Mouse (Mus musculus) hindbrain, embryonic 11.5 days (tissue): Measurements from ENCODE around the gene Npas3. TPM values are rescaled to one million over a fixed set of nuclear protein-coding genes. Genes with fewer than 3 reads are reported as not detected.

Experiments used
- ATAC-seq: fragments of 200-750 bp; cut with Nextera tagmentation; 2 replicates; pipeline ENCODE4 v1.8.0; 2017; ENCODE audit warnings: mild to moderate bottlenecking, moderate TSS enrichment, moderate library complexity; ENCODE audit not compliant: low FRiP score
- DNase-seq: peaks from one replicate; pipeline ENCODE4 v3.0.0-alpha.2; 2015; ENCODE audit warnings: low spot score
- H3K27ac ChIP-seq: fragments of 300-500 bp; sonication (generic); 2 replicates; pipeline ENCODE4 v1.5.1; 2014; ENCODE audit warnings: mild to moderate bottlenecking, low read depth, low read length
- H3K27me3 ChIP-seq: fragments of 300-500 bp; sonication (generic); 2 replicates; pipeline ENCODE4 v1.6.1; 2014; ENCODE audit warnings: mild to moderate bottlenecking, low read length, moderate library complexity, mixed read lengths; ENCODE audit not compliant: control insufficient read depth, insufficient read depth
- H3K36me3 ChIP-seq: fragments of 300-500 bp; sonication (generic); 2 replicates; pipeline ENCODE4 v1.6.1; 2014; ENCODE audit warnings: mild to moderate bottlenecking, low read length, moderate library complexity, mixed read lengths; ENCODE audit not compliant: control insufficient read depth, insufficient read depth
- H3K4me1 ChIP-seq: fragments of 300-500 bp; sonication (generic); replicated peaks from 2 replicates; pipeline ENCODE4 v1.6.1; 2014; ENCODE audit warnings: low read length, mixed read lengths; ENCODE audit not compliant: control insufficient read depth, insufficient read depth
- H3K4me2 ChIP-seq: fragments of 300-500 bp; sonication (generic); replicated peaks from 2 replicates; pipeline ENCODE4 v1.6.1; 2014; ENCODE audit warnings: mild to moderate bottlenecking, low read depth, low read length
- H3K4me3 ChIP-seq: fragments of 300-500 bp; sonication (generic); 2 replicates; pipeline ENCODE4 v1.5.1; 2014; ENCODE audit warnings: low read depth, low read length
- H3K9ac ChIP-seq: fragments of 300-500 bp; sonication (generic); 2 replicates; pipeline ENCODE4 v1.6.1; 2014; ENCODE audit warnings: low read depth, low read length
- H3K9me3 ChIP-seq: fragments of 300-500 bp; sonication (generic); 2 replicates; pipeline ENCODE4 v1.6.1; 2016; ENCODE audit warnings: low read length; ENCODE audit not compliant: control insufficient read depth
- WGBS: fragments of 180-500 bp; shearing (Covaris S2); extraction: QIAGEN DNeasy Blood & Tissue Kit; methylation state at CpG from one replicate; pipeline ENCODE4 v1.1.7; 2014; 5-methylcytosine and 5-hydroxymethylcytosine counted together
- polyA plus RNA-seq: library from polyadenylated mRNA; unstranded; fragments of >200 nt; fragmentation: Nextera tagmentation; extraction: Ambion mirVana; gene quantifications from 2 replicates; pipeline ENCODE4 v1.2.1, GENCODE M21; 2014

Npas3 gene
- polyA plus RNA-seq, 1 experiment from 2014 or later = 19.7 TPM

DNA sequence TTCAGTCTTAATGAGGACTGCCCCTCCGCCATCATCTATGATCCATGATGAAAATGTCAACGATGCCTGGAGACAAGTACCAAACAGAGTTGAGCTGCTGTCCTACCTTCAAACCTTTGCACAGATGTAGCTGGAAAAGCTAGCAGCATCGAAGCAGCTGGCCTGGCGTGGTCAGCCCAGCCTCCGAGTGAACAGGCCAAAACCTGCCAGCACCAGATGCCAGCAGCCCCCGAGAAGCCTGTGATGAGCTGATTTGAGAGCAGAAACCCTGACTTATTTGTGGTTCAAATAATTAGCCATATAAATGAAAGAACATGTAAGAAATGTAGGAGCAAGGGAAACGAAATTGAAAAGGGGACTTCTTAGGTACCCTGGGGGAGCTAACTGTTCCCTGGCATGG lies 473.7 kb downstream of the Npas3 start:
- Histone ChIP-seq H3K4me3 (no peak overlapping the region), H3K27me3 (no peaks in the 10 kb centered on the region), H3K36me3 (no peaks in the 10 kb centered on the region), H3K4me2 (no peak overlapping the region), H3K27ac (no peak overlapping the region), H3K9me3 (no peaks in the 10 kb centered on the region), H3K9ac (no peak overlapping the region), H3K4me1 (no peaks in the 10 kb centered on the region)
- ATAC-seq (no peak), DNase-seq (no peak)
- 93% methylated on average over 7 of the region's 7 CpGs for WGBS

DNA sequence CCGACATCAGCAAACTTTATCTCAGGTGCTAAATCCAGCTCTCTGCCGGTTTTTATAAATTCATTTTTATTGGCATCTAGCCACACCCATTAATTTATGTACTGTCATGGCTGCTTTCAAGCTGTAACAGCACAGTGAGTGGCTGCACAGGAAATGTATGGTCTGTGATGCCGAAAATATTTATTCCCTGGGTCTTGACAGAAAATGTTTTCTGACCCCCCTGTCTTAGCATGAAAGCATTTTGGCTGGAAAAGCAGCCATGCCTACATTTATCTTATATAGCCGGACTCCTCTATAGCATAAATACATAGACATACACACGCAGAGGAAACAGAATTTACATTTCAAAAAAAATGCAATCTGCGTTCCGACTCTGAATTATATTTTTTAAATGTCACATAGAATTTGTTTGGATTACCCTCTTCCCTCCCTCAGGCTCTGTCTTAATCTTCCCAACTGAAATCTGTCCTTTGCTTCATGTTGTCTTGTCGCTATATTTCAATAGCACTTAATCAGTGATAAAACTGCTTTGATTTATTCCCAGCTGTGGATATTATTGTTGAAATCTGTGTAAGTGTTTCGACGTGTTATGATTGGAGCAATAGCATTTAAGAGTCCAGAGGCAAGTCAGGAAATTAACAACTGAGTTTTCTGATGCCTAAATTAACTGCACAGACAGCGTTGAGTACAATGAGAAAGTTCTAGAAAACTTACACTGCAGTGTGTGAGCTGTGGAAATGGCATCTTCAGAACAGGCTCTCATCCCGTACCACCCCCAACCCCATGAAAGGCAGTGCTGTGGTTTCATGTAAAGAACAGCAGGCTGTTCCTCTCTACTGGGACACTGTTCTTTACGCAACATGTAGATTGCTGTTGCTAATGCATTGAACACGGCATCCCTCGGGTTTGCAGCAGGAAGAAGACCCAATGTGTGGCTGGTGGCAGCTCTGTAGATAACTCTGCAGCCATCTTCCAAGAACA lies 474.5 kb downstream of the Npas3 start:
- Histone ChIP-seq H3K4me2 (no peak overlapping the region), H3K4me1 (no peaks in the 10 kb centered on the region), H3K9me3 (no peaks in the 10 kb centered on the region), H3K9ac (no peak overlapping the region), H3K36me3 (no peaks in the 10 kb centered on the region), H3K27ac (no peak overlapping the region), H3K4me3 (no peak overlapping the region), H3K27me3 (no peaks in the 10 kb centered on the region)
- 93% methylated on average over 15 of the region's 15 CpGs for WGBS
- ATAC-seq (no peak), DNase-seq (no peak)

DNA sequence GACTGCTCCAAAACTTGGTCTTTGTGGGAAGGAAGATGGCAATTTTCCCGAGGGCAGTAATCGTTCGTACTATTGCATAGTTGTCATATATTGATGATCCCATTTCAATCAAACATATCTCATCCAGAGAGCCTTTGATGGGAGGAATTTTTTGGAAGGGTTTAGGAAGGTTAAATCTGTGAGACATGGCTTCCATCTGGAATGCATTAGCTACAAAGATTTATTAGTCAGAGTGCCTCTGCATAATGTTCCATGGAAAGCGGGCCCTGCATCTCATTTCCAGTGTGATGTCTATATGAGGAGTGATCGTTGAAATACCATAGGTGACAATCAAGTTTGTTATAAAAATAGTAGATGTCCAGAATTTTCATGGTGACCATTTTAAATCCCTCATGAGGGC lies 480.8 kb downstream of the Npas3 start:
- ATAC-seq (no peak), DNase-seq (no peak)
- WGBS = 79% methylated on average over 5 of the region's 5 CpGs
- Histone ChIP-seq H3K27ac (no peak overlapping the region), H3K4me1 (no peaks in the 10 kb centered on the region), H3K9ac (no peak overlapping the region), H3K9me3 (no peaks in the 10 kb centered on the region), H3K4me2 (no peak overlapping the region), H3K27me3 (no peaks in the 10 kb centered on the region), H3K36me3 (no peaks in the 10 kb centered on the region), H3K4me3 (no peak overlapping the region)

DNA sequence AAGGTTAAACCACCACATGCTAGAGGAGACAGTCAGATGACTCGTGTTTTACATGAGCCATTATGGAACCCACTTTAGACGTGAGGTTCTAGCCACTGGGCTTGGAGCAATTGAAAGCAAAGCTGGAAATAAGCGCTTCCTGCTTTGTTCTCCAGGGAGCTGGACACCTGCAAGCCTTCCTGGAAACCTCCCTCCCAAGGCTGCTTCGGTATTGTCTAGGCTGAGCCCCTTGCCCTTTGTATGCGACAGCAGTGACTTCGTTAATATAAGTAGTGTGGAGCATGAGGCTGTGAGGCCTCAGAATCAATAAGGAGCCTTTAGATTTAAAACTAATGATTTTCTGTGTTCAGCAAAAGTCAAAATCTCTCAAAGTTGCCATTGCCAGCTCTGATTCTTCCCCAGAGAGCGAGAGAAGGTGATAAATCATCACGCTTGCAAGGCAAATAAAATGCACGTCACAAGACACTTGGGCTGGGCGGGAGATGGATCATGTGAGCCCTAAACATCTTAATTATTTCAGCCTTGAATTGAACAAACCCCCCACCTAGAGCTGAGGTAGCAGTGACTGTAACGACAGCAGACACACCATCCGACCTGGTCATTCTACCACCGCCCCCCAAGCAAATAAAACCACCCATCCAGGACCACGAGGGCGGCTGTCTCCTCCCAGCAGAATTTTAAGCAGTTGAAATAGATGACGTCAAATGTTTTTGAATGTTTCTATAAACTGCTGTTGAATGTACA lies 490.2 kb downstream of the Npas3 start:
- WGBS = 49% methylated on average over 16 of the region's 16 CpGs
- Histone ChIP-seq H3K4me1 (peaks cover 4% of the 10 kb centered on the region; the same call in 1 of the 2 replicates), H3K27ac (no peak overlapping the region), H3K4me2 (no peak overlapping the region), H3K27me3 (no peaks in the 10 kb centered on the region), H3K9me3 (no peaks in the 10 kb centered on the region), H3K4me3 (no peak overlapping the region), H3K9ac (no peak overlapping the region), H3K36me3 (no peaks in the 10 kb centered on the region)
- DNase-seq = peak; percentile 16
- no peak; the same call in 1 of the 2 replicates for ATAC-seq

DNA sequence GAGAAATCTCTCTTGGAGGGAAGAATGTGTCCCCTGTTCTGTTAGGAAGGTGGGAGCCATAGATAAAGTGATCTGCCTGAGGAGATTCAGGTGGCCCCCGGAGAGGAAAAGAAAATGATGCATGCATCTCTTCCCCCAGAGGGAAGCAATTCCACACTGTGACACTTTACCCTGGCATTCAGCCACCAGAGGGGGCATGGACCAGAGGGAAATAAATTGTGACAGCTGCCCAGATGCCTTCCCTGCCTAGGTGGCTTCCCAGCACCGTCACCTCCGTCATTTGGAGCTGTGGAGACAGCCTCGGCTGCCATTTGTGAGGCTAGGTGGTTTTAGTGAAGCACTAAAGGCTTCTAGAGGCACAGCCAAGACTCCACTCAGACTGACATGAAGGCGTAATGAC lies 498.2 kb downstream of the Npas3 start:
- Histone ChIP-seq H3K4me1 (no peaks in the 10 kb centered on the region), H3K27ac (no peak overlapping the region), H3K9me3 (no peaks in the 10 kb centered on the region), H3K9ac (no peak overlapping the region), H3K36me3 (no peaks in the 10 kb centered on the region), H3K4me3 (no peak overlapping the region), H3K27me3 (no peaks in the 10 kb centered on the region), H3K4me2 (no peak overlapping the region)
- no peak for ATAC-seq
- WGBS = 77% methylated on average over 5 of the region's 5 CpGs
- DNase-seq = no peak

DNA sequence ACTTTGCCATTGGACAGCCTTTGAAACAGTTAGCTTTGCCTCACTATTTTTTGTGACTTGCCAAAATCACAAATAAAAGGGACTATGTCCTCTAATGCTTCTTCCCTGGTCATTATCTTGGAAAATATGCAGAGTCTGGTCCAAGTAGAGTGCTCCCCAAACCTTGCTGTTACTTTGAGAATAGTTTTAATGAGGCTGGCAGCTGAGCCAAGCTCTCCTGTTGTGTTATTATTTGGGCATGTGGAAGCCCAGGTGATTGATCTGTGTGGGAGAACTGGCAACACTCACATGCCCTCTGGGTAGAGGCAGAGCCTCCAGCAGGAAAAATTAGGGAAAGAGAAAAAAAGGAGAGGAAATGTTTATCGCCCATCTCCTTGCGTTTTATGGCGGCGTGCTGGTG lies 500.9 kb downstream of the Npas3 start:
- WGBS = 84% methylated on average over 4 of the region's 4 CpGs
- Histone ChIP-seq H3K27ac (no peak overlapping the region), H3K4me2 (no peak overlapping the region), H3K36me3 (no peaks in the 10 kb centered on the region), H3K4me1 (no peaks in the 10 kb centered on the region), H3K9me3 (no peaks in the 10 kb centered on the region), H3K9ac (no peak overlapping the region), H3K27me3 (no peaks in the 10 kb centered on the region), H3K4me3 (no peak overlapping the region)
- ATAC-seq (no peak), DNase-seq (no peak)

DNA sequence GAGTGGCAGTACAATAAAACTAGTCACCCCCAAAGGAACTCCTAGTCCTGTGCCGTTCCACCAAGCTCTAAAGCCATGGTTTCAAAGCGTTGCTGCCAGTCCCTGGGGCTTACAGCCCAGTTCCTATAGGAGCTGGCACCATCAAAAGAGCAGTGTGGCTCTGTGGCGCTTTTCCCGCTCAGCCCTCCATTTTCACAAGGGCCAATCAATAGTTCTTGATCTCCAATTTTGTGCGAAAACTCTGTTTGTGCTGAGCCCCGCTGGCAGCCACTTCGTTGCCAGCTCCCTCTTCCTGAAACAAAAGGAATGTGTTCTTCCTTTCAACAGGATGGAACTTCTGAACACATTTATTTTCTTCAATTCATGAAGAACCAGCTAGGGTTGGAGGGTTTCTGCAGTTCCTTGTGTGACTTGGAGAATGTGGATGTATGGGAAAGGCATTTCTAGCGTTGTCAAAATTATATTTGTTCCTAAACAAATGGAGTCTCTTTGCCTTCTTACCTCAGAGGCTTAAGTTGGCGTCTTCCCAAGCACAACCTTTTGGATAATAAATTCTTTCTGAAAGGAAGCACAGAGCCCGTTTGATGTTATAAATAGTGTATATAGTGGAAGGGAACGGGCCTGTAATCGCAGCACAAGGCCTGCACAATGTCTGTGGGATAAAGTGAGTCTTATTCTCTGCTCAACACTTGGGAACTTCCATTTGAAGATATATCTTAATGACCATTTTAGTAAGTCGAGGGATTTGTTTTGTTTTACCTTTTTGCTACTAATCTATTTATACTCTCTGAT lies 504.0 kb downstream of the Npas3 start:
- no peak overlapping the region for H3K4me3 ChIP-seq
- DNase-seq (no peak), ATAC-seq (no peak)
- no peaks in the 10 kb centered on the region for H3K4me1 ChIP-seq
- H3K9ac ChIP-seq = no peak overlapping the region
- H3K27me3 ChIP-seq = no peaks in the 10 kb centered on the region
- H3K4me2 ChIP-seq = no peak overlapping the region
- H3K9me3 ChIP-seq = no peaks in the 10 kb centered on the region
- H3K36me3 ChIP-seq = no peaks in the 10 kb centered on the region
- H3K27ac ChIP-seq = no peak overlapping the region
- 90% methylated on average over 13 of the region's 13 CpGs for WGBS

DNA sequence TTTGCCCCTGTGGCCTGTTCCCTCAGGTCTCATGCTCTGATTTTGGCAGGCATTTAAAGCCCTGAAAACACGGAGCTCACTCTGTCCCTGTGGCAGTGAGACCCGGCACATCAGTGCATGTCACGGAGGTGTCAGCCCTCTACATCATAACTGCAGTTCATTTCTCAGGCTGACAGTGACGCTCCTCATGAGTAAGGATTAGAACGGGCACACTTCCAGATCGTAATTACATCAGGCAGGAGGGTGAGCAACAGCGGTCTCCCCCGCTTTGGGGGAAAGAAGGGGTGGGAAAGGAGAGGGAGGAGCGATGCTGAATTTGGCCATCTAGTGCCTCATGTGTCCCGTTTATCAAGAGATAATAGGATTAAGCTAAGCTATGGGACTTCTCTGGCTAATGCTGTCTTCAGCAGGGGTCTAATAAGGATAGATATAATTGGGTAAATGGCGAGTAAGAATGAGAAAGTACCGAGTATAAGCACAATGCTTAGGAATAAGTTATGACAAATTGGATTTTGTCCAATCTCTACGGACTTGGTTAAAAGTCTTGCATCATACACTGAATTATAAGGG lies 505.0 kb downstream of the Npas3 start:
- DNase-seq (no peak), ATAC-seq (no peak)
- no peak overlapping the region for H3K9ac ChIP-seq
- no peak overlapping the region for H3K4me3 ChIP-seq
- no peaks in the 10 kb centered on the region for H3K36me3 ChIP-seq
- WGBS = 75% methylated on average over 13 of the region's 13 CpGs
- no peaks in the 10 kb centered on the region for H3K4me1 ChIP-seq
- H3K27ac ChIP-seq = no peak overlapping the region
- no peaks in the 10 kb centered on the region for H3K9me3 ChIP-seq
- H3K4me2 ChIP-seq = no peak overlapping the region
- H3K27me3 ChIP-seq = no peaks in the 10 kb centered on the region
